Mouse (Mus musculus): Measurements from ENCODE around the gene Rundc3a. TPM values are rescaled to one million over a fixed set of nuclear protein-coding genes. Genes with fewer than 3 reads are reported as not detected.
A peak's percentile ranks its signal among the peaks of the same experiment; 100 is the strongest.

Rundc3a gene
- polyA plus RNA-seq, 1 experiment from 2014 or later = 1.0 TPM

DNA sequence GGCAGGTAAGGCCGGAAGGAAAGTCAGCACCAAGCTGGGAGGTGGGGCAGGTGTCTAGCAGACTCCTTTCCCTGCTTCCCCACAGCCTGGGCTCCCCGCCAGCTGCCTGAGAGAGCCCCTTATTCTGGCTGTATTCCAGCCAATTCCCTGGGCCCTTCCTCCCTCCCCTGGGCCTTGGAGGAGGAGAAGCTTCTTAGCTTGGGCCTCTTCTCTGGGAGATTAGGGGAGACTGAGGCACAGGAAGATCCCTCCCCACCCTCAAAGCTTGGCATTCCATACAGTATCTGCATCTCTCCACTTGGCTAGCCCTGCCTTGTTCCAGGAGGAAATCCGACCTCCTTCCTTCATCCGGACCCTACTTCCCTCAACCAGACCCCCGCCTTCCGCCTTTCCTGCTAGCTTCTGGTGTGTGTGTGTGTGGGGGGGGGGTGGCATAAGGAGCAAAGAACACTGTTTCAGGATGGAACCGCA, 52.7 kb downstream of the Rundc3a start:
- Histone ChIP-seq H3K9ac (ENCODE audit: low read length) (peak overlapping the region; percentile 97; the same call in 1 of the 2 replicates), H3K27me3 (ENCODE audit: control insufficient read depth, insufficient read depth, low read length) (0 out of 2 replicates have a peak, but pooled peaks cover 5% of the 10 kb centered on the region), H3K27ac (replicated peaks; ENCODE audit: low read depth, low read length) (no peak overlapping the region), H3K4me3 (ENCODE audit: low read depth, low read length) (peak overlapping the region; percentile 95), H3K4me1 (ENCODE audit: control insufficient read depth, insufficient read depth, low read length) (peaks cover 22% of the 10 kb centered on the region), H3K36me3 (ENCODE audit: control insufficient read depth, insufficient read depth, low read length) (peaks cover 4% of the 10 kb centered on the region; the same call in 1 of the 2 replicates), H3K9me3 (ENCODE audit: control insufficient read depth, low read length) (no peaks in the 10 kb centered on the region), H3K4me2 (ENCODE audit: low read depth, severe bottlenecking) (peak overlapping the region; percentile 55)
- 19% methylated on average over 7 of the region's 7 CpGs for WGBS
- ATAC-seq (ENCODE audit: insufficient number of reproducible peaks, low FRiP score, low TSS enrichment, low read depth) (no peak), DNase-seq (ENCODE audit: low spot score) (no peak)

DNA sequence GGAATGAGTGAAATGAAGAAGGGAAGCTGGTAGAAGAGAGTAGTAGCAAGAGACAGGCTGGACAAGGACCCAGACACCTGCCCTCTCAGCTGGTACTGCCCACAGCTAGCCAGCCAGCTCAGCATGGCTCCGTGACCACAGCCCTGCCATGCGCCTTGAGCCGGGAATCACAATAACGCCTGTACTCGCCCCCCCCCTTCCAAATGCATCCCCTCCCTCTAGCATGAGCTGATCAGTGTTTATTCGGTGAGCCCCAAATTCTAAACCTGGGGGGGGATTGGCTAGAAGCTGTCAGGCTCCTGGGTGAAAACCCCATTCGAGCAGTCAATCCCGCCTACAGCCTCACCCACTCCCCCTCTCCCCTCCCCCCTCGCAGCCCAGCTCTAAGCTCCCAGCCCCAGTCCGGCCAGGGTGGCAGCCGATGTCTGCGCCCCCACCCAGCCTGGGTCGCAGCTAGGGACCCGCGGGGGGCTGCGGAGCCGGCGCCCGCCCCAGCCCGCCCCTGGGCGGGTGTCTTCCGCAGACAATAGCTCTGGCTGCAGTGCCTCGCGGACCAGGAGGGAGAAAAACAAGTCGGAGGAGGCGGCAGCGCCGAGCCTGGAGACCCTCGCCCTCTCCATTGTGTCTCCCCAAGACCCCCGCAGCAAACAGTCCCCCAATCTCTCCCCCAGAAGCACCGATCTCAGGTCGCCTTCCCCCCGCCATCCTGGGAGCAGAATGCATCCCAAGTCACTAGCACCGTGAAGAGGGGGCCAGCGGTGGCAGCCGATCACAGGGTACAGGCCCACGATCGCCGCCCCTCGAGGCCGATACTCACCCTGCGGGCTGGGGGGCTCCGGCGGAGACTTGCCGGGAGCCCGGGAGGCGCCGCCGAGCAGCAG, 53.6 kb downstream of the Rundc3a start:
- DNase-seq (ENCODE audit: low spot score) (peak; percentile 73), ATAC-seq (ENCODE audit: insufficient number of reproducible peaks, low FRiP score, low TSS enrichment, low read depth) (peak; percentile 49)
- Histone ChIP-seq H3K4me3 (ENCODE audit: low read depth, low read length) (peak overlapping the region; percentile 95), H3K4me1 (ENCODE audit: control insufficient read depth, insufficient read depth, low read length) (peaks cover 22% of the 10 kb centered on the region), H3K9ac (ENCODE audit: low read length) (peak overlapping the region; percentile 97), H3K27me3 (ENCODE audit: control insufficient read depth, insufficient read depth, low read length) (0 out of 2 replicates have a peak, but pooled peaks cover 5% of the 10 kb centered on the region), H3K36me3 (ENCODE audit: control insufficient read depth, insufficient read depth, low read length) (peaks cover 3% of the 10 kb centered on the region; the same call in 1 of the 2 replicates), H3K4me2 (ENCODE audit: low read depth, severe bottlenecking) (peak overlapping the region; percentile 55), H3K27ac (replicated peaks; ENCODE audit: low read depth, low read length) (peak overlapping the region; percentile 83), H3K9me3 (ENCODE audit: control insufficient read depth, low read length) (no peaks in the 10 kb centered on the region)
- under 1% methylated on average over 49 of the region's 49 CpGs for WGBS

DNA sequence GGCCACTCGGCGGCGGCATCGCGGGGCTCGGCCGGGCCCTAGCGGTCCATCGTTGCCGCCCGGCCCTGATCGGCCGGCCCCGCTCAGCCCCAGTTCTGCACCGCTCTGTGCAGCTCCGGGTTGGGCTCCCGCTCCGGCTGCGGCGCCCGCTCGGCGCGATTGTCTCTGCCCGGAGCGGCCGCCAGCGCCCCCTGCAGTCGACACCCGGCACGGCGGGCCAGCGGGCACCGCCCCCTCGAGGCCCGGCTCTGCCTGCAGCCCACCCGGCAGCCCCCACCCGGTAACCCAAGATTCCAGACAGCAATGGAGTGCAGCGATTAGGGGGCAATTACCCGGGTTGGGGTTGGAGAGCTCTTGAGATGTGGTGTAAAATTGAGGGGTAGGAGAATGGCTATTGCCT, 54.3 kb downstream of the Rundc3a start, which contains the start of gene Fam171a2:
Gene Fam171a2 (minus strand): TSS at position 186 of the 400 bp plus-strand sequence.
- Histone ChIP-seq H3K9me3 (ENCODE audit: control insufficient read depth, low read length) (no peaks in the 10 kb centered on the region), H3K36me3 (ENCODE audit: control insufficient read depth, insufficient read depth, low read length) (no peaks in the 10 kb centered on the region), H3K27ac (replicated peaks; ENCODE audit: low read depth, low read length) (peak within 1 kb of the TSS; percentile 83), H3K4me1 (ENCODE audit: control insufficient read depth, insufficient read depth, low read length) (peaks cover 22% of the 10 kb centered on the region), H3K4me3 (ENCODE audit: low read depth, low read length) (peak within 1 kb of the TSS; percentile 95), H3K9ac (ENCODE audit: low read length) (peak within 1 kb of the TSS; percentile 97), H3K27me3 (ENCODE audit: control insufficient read depth, insufficient read depth, low read length) (0 out of 2 replicates have a peak, but pooled peaks cover 5% of the 10 kb centered on the region), H3K4me2 (ENCODE audit: low read depth, severe bottlenecking) (peak within 1 kb of the TSS; percentile 55)
- ATAC-seq (ENCODE audit: insufficient number of reproducible peaks, low FRiP score, low TSS enrichment, low read depth) = peak; percentile 70
- DNase-seq (ENCODE audit: low spot score) = peak; percentile 95
- WGBS = 1% methylated on average over 39 of the region's 40 CpGs

DNA sequence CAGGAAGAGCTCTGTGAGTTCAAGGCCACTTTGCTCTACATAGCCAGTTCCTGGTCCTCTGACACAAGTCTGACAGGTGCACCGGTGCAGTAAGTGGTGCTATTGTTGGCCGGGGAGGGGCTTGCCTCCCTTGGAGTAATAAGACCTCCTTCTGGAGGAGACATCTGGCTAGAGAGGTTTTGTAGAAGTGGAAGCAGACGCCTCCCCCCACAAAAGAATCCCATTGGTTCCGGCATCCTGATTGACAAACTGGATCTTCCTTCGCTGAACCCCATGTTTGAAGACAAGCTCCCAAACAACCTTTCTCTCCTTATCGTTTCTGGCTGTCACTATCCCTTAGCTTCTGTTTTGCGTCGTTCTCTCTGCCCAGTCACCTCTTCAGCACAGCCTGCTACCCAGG, 55.1 kb downstream of the Rundc3a start:
- 15% methylated on average over 8 of the region's 8 CpGs for WGBS
- no peak for DNase-seq (ENCODE audit: low spot score)
- Histone ChIP-seq H3K27me3 (ENCODE audit: control insufficient read depth, insufficient read depth, low read length) (peaks cover 5% of the 10 kb centered on the region; the same call in 1 of the 2 replicates), H3K36me3 (ENCODE audit: control insufficient read depth, insufficient read depth, low read length) (no peaks in the 10 kb centered on the region; the same call in 1 of the 2 replicates), H3K27ac (replicated peaks; ENCODE audit: low read depth, low read length) (no peak overlapping the region), H3K4me2 (ENCODE audit: low read depth, severe bottlenecking) (no peak overlapping the region), H3K9ac (ENCODE audit: low read length) (no peak overlapping the region), H3K4me1 (ENCODE audit: control insufficient read depth, insufficient read depth, low read length) (peaks cover 22% of the 10 kb centered on the region), H3K9me3 (ENCODE audit: control insufficient read depth, low read length) (no peaks in the 10 kb centered on the region), H3K4me3 (ENCODE audit: low read depth, low read length) (no peak overlapping the region)
- no peak for ATAC-seq (ENCODE audit: insufficient number of reproducible peaks, low FRiP score, low TSS enrichment, low read depth)

DNA sequence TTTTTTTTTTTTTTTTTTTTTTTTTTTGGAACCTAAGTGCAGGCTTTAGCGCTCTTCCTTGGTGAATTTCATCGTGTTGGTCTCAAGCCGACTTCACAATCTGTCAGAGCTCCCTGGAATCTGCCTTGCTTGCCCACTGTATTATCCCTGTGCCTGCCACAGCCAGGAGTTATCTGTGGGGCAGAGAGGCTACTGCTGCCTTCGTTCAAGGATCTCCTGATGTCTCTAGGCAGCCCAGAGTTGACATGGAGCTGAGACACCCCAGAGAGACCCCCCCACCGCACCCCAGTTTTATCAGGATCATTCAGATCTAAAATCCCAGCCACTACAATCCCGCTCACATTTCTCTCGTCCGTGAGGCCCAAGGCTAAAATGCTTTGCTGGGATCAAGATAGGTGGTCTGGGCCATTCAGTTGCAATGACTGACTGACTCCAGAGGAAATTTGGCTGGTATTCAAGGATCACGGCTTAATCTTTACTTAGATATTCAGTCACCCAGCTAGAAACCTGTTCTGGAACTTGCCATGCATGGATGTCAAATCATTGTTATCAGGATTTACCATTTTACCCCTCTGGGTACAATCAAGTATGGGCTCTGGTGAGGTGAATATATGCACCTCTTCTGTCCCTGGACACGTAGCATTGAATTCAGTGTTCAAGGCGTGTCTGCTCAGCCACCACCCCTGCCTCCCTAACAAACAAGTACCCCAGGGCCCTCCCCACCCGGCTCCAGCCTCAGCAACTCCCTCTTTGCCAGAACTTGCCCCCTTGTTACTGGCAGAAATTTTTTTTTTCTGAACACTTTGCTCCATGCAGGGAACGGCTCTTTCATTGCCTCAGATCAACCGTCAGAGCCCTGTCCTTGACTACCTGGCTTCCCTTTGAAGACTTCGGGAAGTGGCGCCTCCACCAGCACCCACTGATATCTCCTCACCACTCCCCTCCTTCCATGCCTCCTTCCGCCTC, 56.1 kb downstream of the Rundc3a start:
- ATAC-seq (ENCODE audit: insufficient number of reproducible peaks, low FRiP score, low TSS enrichment, low read depth) (no peak), DNase-seq (ENCODE audit: low spot score) (no peak)
- peaks cover 22% of the 10 kb centered on the region for H3K4me1 ChIP-seq (ENCODE audit: control insufficient read depth, insufficient read depth, low read length)
- no peak overlapping the region for H3K9ac ChIP-seq (ENCODE audit: low read length)
- peaks cover 5% of the 10 kb centered on the region; the same call in 1 of the 2 replicates for H3K27me3 ChIP-seq (ENCODE audit: control insufficient read depth, insufficient read depth, low read length)
- H3K27ac ChIP-seq (replicated peaks; ENCODE audit: low read depth, low read length) = no peak overlapping the region
- no peak overlapping the region for H3K4me3 ChIP-seq (ENCODE audit: low read depth, low read length)
- no peak overlapping the region for H3K4me2 ChIP-seq (ENCODE audit: low read depth, severe bottlenecking)
- no peaks in the 10 kb centered on the region for H3K9me3 ChIP-seq (ENCODE audit: control insufficient read depth, low read length)
- 48% methylated on average over 17 of the region's 17 CpGs for WGBS
- H3K36me3 ChIP-seq (ENCODE audit: control insufficient read depth, insufficient read depth, low read length) = no peaks in the 10 kb centered on the region; the same call in 1 of the 2 replicates

Small RNA genes within 50 kb of the gene (microRNA-seq; reads per million reads assigned to microRNA genes)
- gene Mir6930 = not detected

Other genes starting within 250 kb of the Rundc3a start
- gene Nags, start 247.9 kb upstream of the Rundc3a start, polyA plus RNA-seq (2014; fragmentation: Nextera tagmentation; extraction: Ambion mirVana) = 0.08 and 0.13 TPM in 2 replicates
- gene Tmem101, start 237.0 kb upstream of the Rundc3a start, polyA plus RNA-seq (2014; fragmentation: Nextera tagmentation; extraction: Ambion mirVana) = 39.3 and 41.2 TPM in 2 replicates
- gene Lsm12, start 208.1 kb upstream of the Rundc3a start, polyA plus RNA-seq (2014; fragmentation: Nextera tagmentation; extraction: Ambion mirVana) = 74.5 and 88.5 TPM in 2 replicates
- gene G6pc3, start 203.8 kb upstream of the Rundc3a start, polyA plus RNA-seq (2014; fragmentation: Nextera tagmentation; extraction: Ambion mirVana) = 39.8 and 41.9 TPM in 2 replicates
- 21.3 and 24.0 TPM in 2 replicates for gene Hdac5, start 163.2 kb upstream of the Rundc3a start, polyA plus RNA-seq (2014; fragmentation: Nextera tagmentation; extraction: Ambion mirVana)
- gene BC030867, start 144.5 kb upstream of the Rundc3a start, polyA plus RNA-seq (2014; fragmentation: Nextera tagmentation; extraction: Ambion mirVana) = 26.9 and 27.8 TPM in 2 replicates
- 0.13 and 0.33 TPM in 2 replicates for gene Asb16, start 124.7 kb upstream of the Rundc3a start, polyA plus RNA-seq (2014; fragmentation: Nextera tagmentation; extraction: Ambion mirVana)
- gene Tmub2, start 108.5 kb upstream of the Rundc3a start, polyA plus RNA-seq (2014; fragmentation: Nextera tagmentation; extraction: Ambion mirVana) = 46.7 and 51.5 TPM in 2 replicates
- 20.0 and 22.1 TPM in 2 replicates for gene Atxn7l3, start 96.8 kb upstream of the Rundc3a start, polyA plus RNA-seq (2014; fragmentation: Nextera tagmentation; extraction: Ambion mirVana)
- gene Ubtf, start 73.7 kb upstream of the Rundc3a start, polyA plus RNA-seq (2014; fragmentation: Nextera tagmentation; extraction: Ambion mirVana) = 87.0 and 91.4 TPM in 2 replicates
- gene Slc4a1, start 27.2 kb upstream of the Rundc3a start, polyA plus RNA-seq (2014; fragmentation: Nextera tagmentation; extraction: Ambion mirVana) = 20.4 and 24.6 TPM in 2 replicates
- 166 and 180 TPM in 2 replicates for gene Slc25a39, start 14.5 kb downstream of the Rundc3a start, polyA plus RNA-seq (2014; fragmentation: Nextera tagmentation; extraction: Ambion mirVana)
- 58.8 and 60.5 TPM in 2 replicates for gene Grn, start 36.9 kb downstream of the Rundc3a start, polyA plus RNA-seq (2014; fragmentation: Nextera tagmentation; extraction: Ambion mirVana)
- 5.5 and 7.9 TPM in 2 replicates for gene Fam171a2, start 54.3 kb downstream of the Rundc3a start, polyA plus RNA-seq (2014; fragmentation: Nextera tagmentation; extraction: Ambion mirVana)
- 3.4 and 4.4 TPM in 2 replicates for gene Itga2b, start 76.7 kb downstream of the Rundc3a start, polyA plus RNA-seq (2014; fragmentation: Nextera tagmentation; extraction: Ambion mirVana)
- 52.9 and 55.0 TPM in 2 replicates for gene Gpatch8, start 163.0 kb downstream of the Rundc3a start, polyA plus RNA-seq (2014; fragmentation: Nextera tagmentation; extraction: Ambion mirVana)
- 3.9 and 4.2 TPM in 2 replicates for gene Gm11627, start 186.1 kb downstream of the Rundc3a start, polyA plus RNA-seq (2014; fragmentation: Nextera tagmentation; extraction: Ambion mirVana)
- gene Fzd2, start 211.0 kb downstream of the Rundc3a start, polyA plus RNA-seq (2014; fragmentation: Nextera tagmentation; extraction: Ambion mirVana) = 57.2 and 57.4 TPM in 2 replicates

Data from limb, embryonic 11.5 days (tissue).